Mouse (Mus musculus) heart, embryonic 14.5 days (tissue): ENCODE measurements around the gene Plcb1. TPM values are rescaled to one million over a fixed set of nuclear protein-coding genes. Genes with fewer than 3 reads are reported as not detected.

Source experiments
- ATAC-seq: fragments of 200-750 bp; cut with Nextera tagmentation; 2 replicates; pipeline ENCODE4 v1.8.0; 2017; ENCODE audit warnings: low read depth, moderate TSS enrichment; ENCODE audit not compliant: insufficient number of reproducible peaks, insufficient read depth, low FRiP score
- H3K27ac ChIP-seq, 2 experiments: fragments of 200-500 bp in 1 of 2; fragments of 300-500 bp in 1 of 2; sonication (generic) in 1 of 2; replicated peaks in 1 of 2; 2 replicates each; pipeline ENCODE4 v1.5.1; 2012 to 2014; ENCODE audit warnings: low read depth in 2 of 2, low read length in 2 of 2, control low read depth in 1 of 2, mild to moderate bottlenecking in 1 of 2, mixed read lengths in 1 of 2; ENCODE audit not compliant: control insufficient read depth in 1 of 2, insufficient read depth in 1 of 2
- H3K27me3 ChIP-seq: fragments of 300-500 bp; sonication (generic); 2 replicates; pipeline ENCODE4 v1.6.1; 2014; ENCODE audit warnings: mild to moderate bottlenecking, low read length, control low read depth; ENCODE audit not compliant: control insufficient read depth, insufficient read depth
- H3K36me3 ChIP-seq: fragments of 300-500 bp; sonication (generic); 2 replicates; pipeline ENCODE4 v1.6.1; 2014; ENCODE audit warnings: mild to moderate bottlenecking, control low read depth, low read length, mixed read lengths; ENCODE audit not compliant: control insufficient read depth, insufficient read depth
- H3K4me1 ChIP-seq, 2 experiments: fragments of 200-500 bp in 1 of 2; fragments of 300-500 bp in 1 of 2; sonication (generic) in 1 of 2; 2 replicates each; pipeline ENCODE4 v1.6.1; 2012 to 2014; ENCODE audit warnings: low read length in 2 of 2, control low read depth in 1 of 2, mixed read lengths in 1 of 2; ENCODE audit not compliant: control insufficient read depth in 2 of 2, insufficient read depth in 2 of 2
- H3K4me2 ChIP-seq: fragments of 300-500 bp; sonication (generic); 2 replicates; pipeline ENCODE4 v1.6.1; 2014; ENCODE audit warnings: mild to moderate bottlenecking, low read length
- H3K4me3 ChIP-seq, 2 experiments: fragments of 200-500 bp in 1 of 2; fragments of 300-500 bp in 1 of 2; sonication (generic) in 1 of 2; 2 replicates each; pipeline ENCODE4 v1.5.1; 2012 to 2014; ENCODE audit warnings: low read length in 2 of 2, mild to moderate bottlenecking in 2 of 2, control low read depth in 1 of 2, low read depth in 1 of 2, moderate library complexity in 1 of 2; ENCODE audit not compliant: control insufficient read depth in 1 of 2, insufficient read depth in 1 of 2
- H3K9ac ChIP-seq: fragments of 300-500 bp; sonication (generic); 2 replicates; pipeline ENCODE4 v1.6.1; 2014; ENCODE audit warnings: mild to moderate bottlenecking, low read length
- H3K9me3 ChIP-seq: fragments of 300-500 bp; sonication (generic); 2 replicates; pipeline ENCODE4 v1.6.1; 2016; ENCODE audit warnings: low read length, control low read depth; ENCODE audit not compliant: control insufficient read depth
- WGBS: fragments of 180-500 bp; shearing (Covaris S2); extraction: QIAGEN DNeasy Blood & Tissue Kit; methylation state at CpG from one replicate; pipeline ENCODE4 v1.1.7; 2014; 5-methylcytosine and 5-hydroxymethylcytosine counted together
- polyA plus RNA-seq: library from polyadenylated mRNA; unstranded; fragments of >200 nt; fragmentation: Nextera tagmentation; extraction: Ambion mirVana; gene quantifications from 2 replicates; pipeline ENCODE4 v1.2.1, GENCODE M21; 2014

Plcb1 gene
- polyA plus RNA-seq, 1 experiment from 2014 or later: 5.5 TPM

- H3K9ac ChIP-seq: no peak overlapping the region
- no peaks in the 10 kb centered on the region for H3K9me3 ChIP-seq
- no peak overlapping the region for H3K4me2 ChIP-seq
- H3K27me3 ChIP-seq: no peaks in the 10 kb centered on the region
- H3K27ac ChIP-seq: no peak overlapping the region
- ATAC-seq: no peak
- H3K4me3 ChIP-seq: no peak overlapping the region
- H3K36me3 ChIP-seq: no peaks in the 10 kb centered on the region
- H3K4me1 ChIP-seq: no peaks in the 10 kb centered on the region
- 65% methylated on average over 1 of the region's 1 CpGs for WGBS
These were observed 53.0 kb downstream of the Plcb1 start for GRCm38 (mm10) chr2:134838888-134839287.

GRCm38 (mm10) chr2:134842883-134843282, 57.0 kb downstream of the Plcb1 start:
- ATAC-seq: no peak
- Histone ChIP-seq H3K27me3 (no peaks in the 10 kb centered on the region), H3K36me3 (no peaks in the 10 kb centered on the region), H3K27ac (no peak overlapping the region), H3K4me1 (no peaks in the 10 kb centered on the region), H3K4me2 (no peak overlapping the region), H3K9ac (no peak overlapping the region), H3K4me3 (no peak overlapping the region), H3K9me3 (no peaks in the 10 kb centered on the region)
- 49% methylated on average over 4 of the region's 4 CpGs for WGBS

GRCm38 (mm10) chr2:134844391-134845238, 58.7 kb downstream of the Plcb1 start:
- Histone ChIP-seq H3K4me3 (no peak overlapping the region), H3K4me1 (no peaks in the 10 kb centered on the region), H3K36me3 (no peaks in the 10 kb centered on the region), H3K9me3 (no peaks in the 10 kb centered on the region), H3K9ac (no peak overlapping the region), H3K4me2 (no peak overlapping the region), H3K27me3 (no peaks in the 10 kb centered on the region), H3K27ac (no peak overlapping the region)
- ATAC-seq: no peak
- 68% methylated on average over 6 of the region's 6 CpGs for WGBS

- whole genome bisulfite sequencing: 68% methylated on average over 3 of the region's 3 CpGs
- H3K4me1 ChIP-seq: no peaks in the 10 kb centered on the region
- no peak overlapping the region for H3K27ac ChIP-seq
- no peak overlapping the region for H3K4me3 ChIP-seq
- no peak overlapping the region for H3K4me2 ChIP-seq
- H3K27me3 ChIP-seq: no peaks in the 10 kb centered on the region
- no peaks in the 10 kb centered on the region for H3K9me3 ChIP-seq
- no peak overlapping the region for H3K9ac ChIP-seq
- H3K36me3 ChIP-seq: no peaks in the 10 kb centered on the region
- no peak for ATAC-seq
These were observed 59.4 kb downstream of the Plcb1 start for GRCm38 (mm10) chr2:134845239-134845738.

- H3K4me2 ChIP-seq: no peak overlapping the region
- H3K27me3 ChIP-seq: no peaks in the 10 kb centered on the region
- WGBS: 79% methylated on average over 3 of the region's 3 CpGs
- ATAC-seq: no peak
- H3K9me3 ChIP-seq: no peaks in the 10 kb centered on the region
- H3K4me1 ChIP-seq: no peaks in the 10 kb centered on the region
- no peaks in the 10 kb centered on the region for H3K36me3 ChIP-seq
- H3K27ac ChIP-seq: no peak overlapping the region
- no peak overlapping the region for H3K9ac ChIP-seq
- H3K4me3 ChIP-seq: no peak overlapping the region
These were observed 60.7 kb downstream of the Plcb1 start for GRCm38 (mm10) chr2:134846555-134846954.

GRCm38 (mm10) chr2:134851189-134852171, 65.6 kb downstream of the Plcb1 start:
- Histone ChIP-seq H3K4me1 (no peaks in the 10 kb centered on the region), H3K9me3 (no peaks in the 10 kb centered on the region), H3K4me3 (no peak overlapping the region), H3K36me3 (no peaks in the 10 kb centered on the region), H3K4me2 (no peak overlapping the region), H3K27ac (no peak overlapping the region), H3K9ac (no peak overlapping the region), H3K27me3 (no peaks in the 10 kb centered on the region)
- ATAC-seq: no peak
- WGBS: 69% methylated on average over 13 of the region's 13 CpGs

- Histone ChIP-seq H3K4me3 (no peak overlapping the region), H3K36me3 (no peaks in the 10 kb centered on the region), H3K4me1 (no peaks in the 10 kb centered on the region), H3K27ac (no peak overlapping the region), H3K4me2 (no peak overlapping the region), H3K9ac (no peak overlapping the region), H3K9me3 (no peaks in the 10 kb centered on the region), H3K27me3 (no peaks in the 10 kb centered on the region)
- no peak for ATAC-seq
These were observed 70.4 kb downstream of the Plcb1 start for GRCm38 (mm10) chr2:134856239-134856638.
